Mouse (Mus musculus) kidney, adult 2 months (tissue): ENCODE results near the gene Siva1.

Experiments used
- CTCF ChIP-seq: fragments of 200-500 bp; conservative IDR thresholded peaks from 2 replicates; pipeline ENCODE4 v1.5.1; 2011; ENCODE audit warnings: low read depth, mild to moderate bottlenecking, control low read depth, low read length, moderate library complexity, mixed read lengths; ENCODE audit not compliant: insufficient read depth, insufficient read length
- POLR2A ChIP-seq: fragments of 200-500 bp; IDR thresholded peaks from one replicate; pipeline ENCODE4 v1.6.1; 2011; ENCODE audit warnings: low read depth, low read length, control low read depth

DNA sequence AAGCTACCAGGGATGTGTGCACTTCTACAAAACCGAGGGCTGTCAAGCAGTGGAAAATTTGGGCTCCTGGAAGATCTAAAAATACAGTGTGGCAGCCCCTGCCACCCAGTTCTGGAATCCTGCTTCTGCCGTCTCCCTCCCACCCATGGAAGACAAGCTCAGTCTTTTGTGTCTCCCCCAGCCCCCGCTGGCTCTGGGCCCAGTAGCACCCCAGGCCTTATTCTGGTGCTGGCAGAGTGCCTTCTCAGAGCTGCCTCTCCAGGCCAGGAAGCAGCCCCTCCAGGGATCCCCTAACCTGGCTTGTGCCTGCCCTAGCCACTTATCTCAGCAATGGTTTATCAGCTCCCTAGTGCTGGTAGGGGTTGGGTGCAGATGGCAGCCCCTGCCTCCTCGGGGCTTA, 49.5 kb upstream of the Siva1 start:
- TF ChIP-seq CTCF (no peak), POLR2A (no peak)
